In the genomic region with DNA sequence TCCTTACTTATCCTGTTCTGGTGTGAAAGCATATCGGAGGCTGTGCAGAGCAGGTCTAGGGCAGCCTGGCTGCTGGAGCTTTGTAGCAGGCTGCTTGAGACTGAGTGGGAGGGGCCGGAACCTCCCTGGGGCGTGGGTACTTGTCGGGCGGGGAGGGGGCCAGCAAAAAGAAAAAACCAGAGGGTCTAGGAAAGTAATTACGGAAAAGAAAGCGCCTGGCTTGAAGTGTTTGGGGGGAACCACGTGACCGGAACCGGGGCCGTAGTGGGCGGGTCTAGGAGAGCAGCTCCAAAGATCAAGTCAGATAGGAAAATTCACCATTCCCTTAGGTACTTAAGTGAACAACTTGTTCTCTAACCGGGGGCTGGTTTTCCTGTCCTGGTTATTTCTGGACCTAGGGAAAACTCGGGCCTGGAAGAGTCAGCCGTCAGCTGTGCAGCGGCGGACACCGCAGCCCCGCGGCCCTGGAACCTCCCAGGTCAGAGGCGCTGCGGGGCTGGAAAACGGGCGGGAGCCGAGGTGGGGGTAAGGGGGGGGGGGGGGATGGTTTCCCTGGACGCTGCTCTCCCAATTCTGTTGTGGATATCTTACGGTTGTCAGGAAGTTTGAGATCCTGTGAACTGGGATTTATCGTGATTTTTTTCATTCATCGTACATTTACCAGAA, we compare ENCODE assay signal across 8 mouse cellular contexts. TPM values are rescaled to one million over a fixed set of nuclear protein-coding genes. Genes with fewer than 3 reads are reported as not detected.
DNase-seq lines count a peak whose midpoint lies in the region; ATAC-seq and TF ChIP-seq lines count a peak whose summit lies in the region.

A gene (plus strand): TSS at position 271 of the 666 bp plus-strand sequence.

- ATAC-seq in heart, embryonic 11.5 days (replicated peaks; ENCODE audit: insufficient number of reproducible peaks, low FRiP score, low TSS enrichment) = peak; percentile 93
- peak; percentile 99 for ATAC-seq in kidney, embryonic 15.5 days (replicated peaks; ENCODE audit: low FRiP score)
- peak; percentile 95 for ATAC-seq in limb, embryonic 15.5 days (ENCODE audit: insufficient number of reproducible peaks, low FRiP score, low TSS enrichment, low read depth)
- ATAC-seq in midbrain, postnatal 0 days (ENCODE audit: low FRiP score) = peak; percentile 94

- peak within 1 kb of the TSS; percentile 60 for H3K4me2 ChIP-seq in heart, embryonic 11.5 days
- peak within 1 kb of the TSS; percentile 70 for H3K4me2 ChIP-seq in kidney, embryonic 15.5 days
- peak within 1 kb of the TSS; percentile 62 for H3K4me2 ChIP-seq in limb, embryonic 15.5 days
- peak within 1 kb of the TSS; percentile 62 for H3K4me2 ChIP-seq in midbrain, postnatal 0 days (ENCODE audit: low read depth, low read length, poor library complexity, severe bottlenecking)

- no peak for TF ChIP-seq CTCF in C2C12 (IDR thresholded peaks at IDR 0.05; ENCODE audit: control insufficient read depth, insufficient read depth, insufficient read length)
- no peak for TF ChIP-seq CTCF in midbrain, postnatal 0 days (IDR thresholded peaks at IDR 0.05)

- H3K79me2 ChIP-seq in C2C12 (ENCODE audit: control insufficient read depth, insufficient read depth) = no peaks in the 10 kb centered on the region

- H3K79me3 ChIP-seq in C2C12 (ENCODE audit: low read depth) = no peaks in the 10 kb centered on the region

- under 1% methylated on average over 29 of the region's 29 CpGs for WGBS in heart, embryonic 11.5 days (ENCODE audit: insufficient replicate concordance)
- under 1% methylated on average over 29 of the region's 29 CpGs for WGBS in kidney, embryonic 15.5 days
- WGBS in limb, embryonic 15.5 days = under 1% methylated on average over 29 of the region's 29 CpGs
- WGBS in midbrain, postnatal 0 days = 1% methylated on average over 23 of the region's 29 CpGs

- no peaks in the 10 kb centered on the region for H3K27me3 ChIP-seq in C2C12 (ENCODE audit: control insufficient read depth, insufficient read depth, insufficient read length)
- H3K27me3 ChIP-seq in erythroblast, embryonic 14.5 days (ENCODE audit: control insufficient read depth) = peaks cover 6% of the 10 kb centered on the region
- no peaks in the 10 kb centered on the region for H3K27me3 ChIP-seq in heart, embryonic 11.5 days (ENCODE audit: control insufficient read depth, insufficient read depth, low read length)
- 0 out of 2 replicates have a peak, but pooled peaks cover 4% of the 10 kb centered on the region for H3K27me3 ChIP-seq in kidney, embryonic 15.5 days
- no peaks in the 10 kb centered on the region for H3K27me3 ChIP-seq in limb, embryonic 15.5 days
- no peaks in the 10 kb centered on the region for H3K27me3 ChIP-seq in midbrain, postnatal 0 days (ENCODE audit: insufficient read depth, low read length)

- no peaks in the 10 kb centered on the region for H3K36me3 ChIP-seq in C2C12 (ENCODE audit: control insufficient read depth, insufficient read depth)
- H3K36me3 ChIP-seq in erythroblast, embryonic 14.5 days (ENCODE audit: control insufficient read depth) = no peaks in the 10 kb centered on the region
- H3K36me3 ChIP-seq in heart, embryonic 11.5 days (ENCODE audit: control insufficient read depth, insufficient read depth, low read length) = no peaks in the 10 kb centered on the region
- H3K36me3 ChIP-seq in kidney, embryonic 15.5 days = no peaks in the 10 kb centered on the region
- no peaks in the 10 kb centered on the region for H3K36me3 ChIP-seq in limb, embryonic 15.5 days
- no peaks in the 10 kb centered on the region for H3K36me3 ChIP-seq in midbrain, postnatal 0 days (ENCODE audit: insufficient read depth, low read length)

- peak within 1 kb of the TSS; percentile 84 for H3K27ac ChIP-seq in heart, embryonic 11.5 days (ENCODE audit: low read depth, low read length)
- H3K27ac ChIP-seq in kidney, embryonic 15.5 days = peak within 1 kb of the TSS; percentile 95
- peak within 1 kb of the TSS; percentile 87 for H3K27ac ChIP-seq in limb, embryonic 15.5 days
- peak within 1 kb of the TSS; percentile 70 for H3K27ac ChIP-seq in midbrain, postnatal 0 days (ENCODE audit: low read depth, low read length)

- peaks cover 16% of the 10 kb centered on the region for H3K4me1 ChIP-seq in erythroblast, embryonic 14.5 days (ENCODE audit: control insufficient read depth)
- H3K4me1 ChIP-seq in heart, embryonic 11.5 days (ENCODE audit: control insufficient read depth, insufficient read depth, low read length) = no peaks in the 10 kb centered on the region
- peaks cover 6% of the 10 kb centered on the region for H3K4me1 ChIP-seq in kidney, embryonic 15.5 days
- H3K4me1 ChIP-seq in limb, embryonic 15.5 days = 0 out of 2 replicates have a peak, but pooled peaks cover 3% of the 10 kb centered on the region
- peaks cover 10% of the 10 kb centered on the region; the same call in 1 of the 2 replicates for H3K4me1 ChIP-seq in midbrain, postnatal 0 days (ENCODE audit: insufficient read depth, low read length)

- peak within 1 kb of the TSS; percentile 49 for H3K4me3 ChIP-seq in C2C12 (ENCODE audit: insufficient read depth, poor library complexity, severe bottlenecking)
- H3K4me3 ChIP-seq in erythroblast, embryonic 14.5 days (replicated peaks) = peak within 1 kb of the TSS; percentile 76
- H3K4me3 ChIP-seq in heart, embryonic 11.5 days (ENCODE audit: low read depth, low read length) = peak within 1 kb of the TSS; percentile 66
- peak within 1 kb of the TSS; percentile 70 for H3K4me3 ChIP-seq in kidney, embryonic 15.5 days (replicated peaks)
- H3K4me3 ChIP-seq in limb, embryonic 15.5 days = peak within 1 kb of the TSS; percentile 63
- peak within 1 kb of the TSS; percentile 63 for H3K4me3 ChIP-seq in midbrain, postnatal 0 days (ENCODE audit: low read depth, low read length)

- peak within 1 kb of the TSS; percentile 67 for H3ac ChIP-seq in C2C12 (ENCODE audit: control insufficient read depth, insufficient read length, low read depth)

- peak within 1 kb of the TSS; percentile 80 for H3K9ac ChIP-seq in heart, embryonic 11.5 days (ENCODE audit: low read depth, low read length)
- peak within 1 kb of the TSS; percentile 65 for H3K9ac ChIP-seq in kidney, embryonic 15.5 days
- H3K9ac ChIP-seq in limb, embryonic 15.5 days = peak within 1 kb of the TSS; percentile 57
- peak within 1 kb of the TSS; percentile 58 for H3K9ac ChIP-seq in midbrain, postnatal 0 days (replicated peaks; ENCODE audit: low read length, poor library complexity, severe bottlenecking)

- DNase-seq in brain, embryonic 18.5 days (ENCODE audit: low read depth, low spot score) = peak; percentile 70
- peak; percentile 88 for DNase-seq in midbrain, postnatal 0 days (ENCODE audit: low spot score)
- DNase-seq in spleen, postnatal 10 days (ENCODE audit: low spot score in 2 of 2) = peak; percentile 48 to 75

- H3K9me3 ChIP-seq in erythroblast, embryonic 14.5 days (ENCODE audit: control insufficient read depth, low read length) = no peaks in the 10 kb centered on the region
- no peaks in the 10 kb centered on the region for H3K9me3 ChIP-seq in heart, embryonic 11.5 days (replicated peaks; ENCODE audit: control insufficient read depth, low read length)
- H3K9me3 ChIP-seq in kidney, embryonic 15.5 days (replicated peaks) = no peaks in the 10 kb centered on the region
- no peaks in the 10 kb centered on the region for H3K9me3 ChIP-seq in limb, embryonic 15.5 days
- H3K9me3 ChIP-seq in midbrain, postnatal 0 days (ENCODE audit: low read length) = no peaks in the 10 kb centered on the region

TF ChIP-seq in C2C12, 6 proteins besides CTCF, POLR2A, EP300 and RAD21:
- TF ChIP-seq MYOG (IDR thresholded peaks at IDR 0.05; ENCODE audit: control insufficient read depth, extremely low read depth, insufficient read length) (no peak), USF1 (IDR thresholded peaks at IDR 0.05; ENCODE audit: low read depth) (peak; percentile 93)
TF ChIP-seq in C2C12: peak in this region for 1.

RNA-seq across cellular contexts. Expression of the gene that starts here (rescaled TPM):
- 1.1 TPM for polyA plus RNA-seq in C2C12 (2012; fragmentation: generic; extraction: Trizol)
- polyA plus RNA-seq in erythroblast, embryonic 14.5 days (2012) = 0.22 and 0.34 TPM in 2 replicates
- 11.7 and 11.8 TPM in 2 replicates for polyA plus RNA-seq in heart, embryonic 11.5 days (2014; fragmentation: Nextera tagmentation; extraction: Ambion mirVana)
- polyA plus RNA-seq in kidney, embryonic 15.5 days (2015; fragmentation: Nextera tagmentation; extraction: Ambion mirVana) = 15.1 and 16.2 TPM in 2 replicates
- polyA plus RNA-seq in limb, embryonic 15.5 days (2015; fragmentation: Nextera tagmentation; extraction: Ambion mirVana) = 12.8 and 13.8 TPM in 2 replicates
- total RNA-seq in midbrain, postnatal 0 days (2014; rRNA removed) = 12.9 and 16.8 TPM in 2 replicates
- 23.6 and 25.8 TPM in 2 replicates for polyA plus RNA-seq in midbrain, postnatal 0 days (2015; fragmentation: Nextera tagmentation; extraction: Ambion mirVana)

Comparison
In these comparisons a context has a peak if more than half of its experiments do, and no peak if none do; other contexts are left out.
1. Peak in every context shown above with its lines: DNase-seq, ATAC-seq, H3K4me3 ChIP-seq and H3K27ac ChIP-seq.